Mouse (Mus musculus) kidney, postnatal 0 days (tissue): Measurements from ENCODE around the gene Fmr1. TPM values are rescaled to one million over a fixed set of nuclear protein-coding genes. Genes with fewer than 3 reads are reported as not detected.

ENCODE experiments used
- ATAC-seq: fragments of 200-750 bp; cut with Nextera tagmentation; replicated peaks from 2 replicates; pipeline ENCODE4 v1.8.0; 2017; ENCODE audit warnings: low read depth, moderate number of reproducible peaks, moderate TSS enrichment, moderate library complexity; ENCODE audit not compliant: low FRiP score
- DNase-seq: peaks from one replicate; pipeline ENCODE4 v3.0.0-alpha.2; 2016; ENCODE audit warnings: low spot score
- H3K27ac ChIP-seq: fragments of 300-500 bp; sonication (generic); 2 replicates; pipeline ENCODE4 v1.5.1; 2014; ENCODE audit warnings: mild to moderate bottlenecking
- H3K27me3 ChIP-seq: fragments of 300-500 bp; sonication (generic); 2 replicates; pipeline ENCODE4 v1.6.1; 2014; ENCODE audit warnings: low read length, mixed read lengths; ENCODE audit not compliant: insufficient read depth
- H3K36me3 ChIP-seq: fragments of 300-500 bp; sonication (generic); 2 replicates; pipeline ENCODE4 v1.6.1; 2014; ENCODE audit warnings: low read length, mixed read lengths; ENCODE audit not compliant: insufficient read depth
- H3K4me1 ChIP-seq: fragments of 300-500 bp; sonication (generic); replicated peaks from 2 replicates; pipeline ENCODE4 v1.6.1; 2014; ENCODE audit warnings: antibody characterized with exemption, low read length, mixed read lengths; ENCODE audit not compliant: insufficient read depth
- H3K4me2 ChIP-seq: fragments of 300-500 bp; sonication (generic); 2 replicates; pipeline ENCODE4 v1.6.1; 2014; ENCODE audit warnings: mild to moderate bottlenecking, low read length, moderate library complexity, mixed read lengths
- H3K4me3 ChIP-seq: fragments of 300-500 bp; sonication (generic); replicated peaks from 2 replicates; pipeline ENCODE4 v1.5.1; 2014; ENCODE audit warnings: low read depth, low read length
- H3K9ac ChIP-seq: fragments of 300-500 bp; sonication (generic); 2 replicates; pipeline ENCODE4 v1.6.1; 2014; ENCODE audit warnings: low read depth, low read length
- H3K9me3 ChIP-seq: fragments of 300-500 bp; sonication (generic); replicated peaks from 2 replicates; pipeline ENCODE4 v1.6.1; 2016; ENCODE audit warnings: low read length, inconsistent platforms, mixed read lengths
- CTCF ChIP-seq: IDR thresholded peaks from 2 replicates; pipeline ENCODE4 v1.5.1; 2016; ENCODE audit warnings: antibody characterized with exemption, low read depth, mild to moderate bottlenecking, moderate library complexity
- WGBS: fragments of 180-500 bp; shearing (Covaris S2); extraction: QIAGEN DNeasy Blood & Tissue Kit; methylation state at CpG from one replicate; pipeline ENCODE4 v1.1.7; 2014; 5-methylcytosine and 5-hydroxymethylcytosine counted together
- polyA plus RNA-seq: library from polyadenylated mRNA; unstranded; fragments of >200 nt; fragmentation: Nextera tagmentation; extraction: Ambion mirVana; gene quantifications from 2 replicates; pipeline ENCODE4 v1.2.1, GENCODE M21; 2015

Gene Fmr1
- polyA plus RNA-seq, 1 experiment from 2014 or later = 34.6 TPM

GRCm38 (mm10) chrX:68736902-68737301 lies 58.6 kb downstream of the Fmr1 start:
- Histone ChIP-seq H3K4me1 (no peaks in the 10 kb centered on the region), H3K9me3 (no peaks in the 10 kb centered on the region), H3K27ac (no peak overlapping the region), H3K27me3 (no peaks in the 10 kb centered on the region), H3K4me3 (no peak overlapping the region), H3K36me3 (no peaks in the 10 kb centered on the region), H3K9ac (no peak overlapping the region), H3K4me2 (no peak overlapping the region)
- 77% methylated on average over 1 of the region's 1 CpGs for WGBS
- DNase-seq = no peak
- no peak for ATAC-seq
- TF ChIP-seq CTCF = no peak

- H3K4me1 ChIP-seq = no peaks in the 10 kb centered on the region
- no peak overlapping the region for H3K9ac ChIP-seq
- DNase-seq (no peak), ATAC-seq (no peak)
- H3K27ac ChIP-seq = no peak overlapping the region
- no peaks in the 10 kb centered on the region for H3K9me3 ChIP-seq
- WGBS = 53% methylated on average over 2 of the region's 2 CpGs
- no peak overlapping the region for H3K4me3 ChIP-seq
- no peak overlapping the region for H3K4me2 ChIP-seq
- TF ChIP-seq CTCF = no peak
- no peaks in the 10 kb centered on the region for H3K27me3 ChIP-seq
- H3K36me3 ChIP-seq = no peaks in the 10 kb centered on the region
Observed at GRCm38 (mm10) chrX:68740088-68740487, 61.7 kb downstream of the Fmr1 start.

GRCm38 (mm10) chrX:68761606-68762005 lies 83.3 kb downstream of the Fmr1 start, which contains the start of gene Fmr1nb:
TSS of gene Fmr1nb (plus strand) at chrX:68761839.
- no peak within 1 kb of the TSS for H3K4me2 ChIP-seq
- WGBS = 90% methylated on average over 15 of the region's 15 CpGs

More at GRCm38 (mm10) chrX:68761606-68762005, 83.3 kb downstream of the Fmr1 start, which contains the start of gene Fmr1nb:
- ATAC-seq = no peak
- Histone ChIP-seq H3K36me3 (no peaks in the 10 kb centered on the region), H3K9me3 (no peaks in the 10 kb centered on the region), H3K27me3 (no peaks in the 10 kb centered on the region), H3K4me1 (no peaks in the 10 kb centered on the region), H3K4me3 (no peak within 1 kb of the TSS), H3K9ac (no peak within 1 kb of the TSS), H3K27ac (no peak within 1 kb of the TSS)
- no peak for DNase-seq
- TF ChIP-seq CTCF = no peak

Other genes starting within 250 kb of the Fmr1 start
- 0.20 and 0.22 TPM in 2 replicates for gene Fmr1nb, start 83.3 kb downstream of the Fmr1 start, polyA plus RNA-seq
- gene Gm14698, start 142.6 kb downstream of the Fmr1 start, polyA plus RNA-seq = 4.1 and 4.2 TPM in 2 replicates
- not detected in 2 replicates for gene Gm6812, start 214.5 kb downstream of the Fmr1 start, polyA plus RNA-seq